Mouse (Mus musculus): Measurements from ENCODE around the gene Ubxn11.

GRCm38 (mm10) chr4:134090521-134091224 is 11.7 kb upstream of the Ubxn11 start:
- TF ChIP-seq CTCF (IDR thresholded peaks at IDR 0.05; ENCODE audit: borderline replicate concordance, insufficient read depth, low read depth, low read length) (no peak), POLR2A (IDR thresholded peaks at IDR 0.05; ENCODE audit: borderline replicate concordance, insufficient read depth, low read length) (no peak)

All from cerebellum, adult 2 months (tissue).